Mouse (Mus musculus) 3134 (cell line): ENCODE measurements at regions not wholly inside any gene's neighbourhood (a gene's known extent, or its start where the extent isn't known, plus 50 kb on each side); places are given as distances from the start of the nearest gene placed in this dataset.

Source experiments
- DNase-seq: peaks from one replicate; pipeline ENCODE4 v3.0.0-alpha.2; 2011; ENCODE audit warnings: low spot score; ENCODE audit not compliant: insufficient read length; ENCODE audit errors: extremely low read depth

- no peak for DNase-seq
Measured at GRCm38 (mm10) chr5:64602356-64602936, 200.7 kb upstream of the Klf3 start.

GRCm38 (mm10) chr5:64602996-64603755 lies 200.0 kb upstream of the Klf3 start:
- no peak for DNase-seq

DNA sequence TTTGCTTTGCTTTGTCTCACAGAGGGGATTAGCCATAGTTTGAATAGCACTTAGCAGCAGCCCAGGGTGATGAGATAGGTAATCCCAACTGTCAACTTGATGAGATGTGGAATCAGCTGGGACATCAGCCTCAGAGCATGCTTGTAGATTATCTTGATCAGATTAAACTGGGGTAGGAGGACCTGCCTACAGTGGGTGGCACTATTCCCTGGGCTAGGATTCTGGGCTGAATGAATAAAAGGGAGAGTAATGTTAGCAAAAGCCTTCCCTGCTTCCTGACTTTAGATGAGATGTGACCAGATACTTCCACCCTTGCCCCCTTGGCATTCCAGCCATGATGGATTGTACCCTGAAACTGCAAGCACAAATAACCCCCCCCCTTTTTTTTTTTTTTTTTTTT lies 198.0 kb upstream of the Klf3 start:
- no peak for DNase-seq

GRCm38 (mm10) chr5:64605991-64606390 lies 197.2 kb upstream of the Klf3 start:
- no peak for DNase-seq

DNA sequence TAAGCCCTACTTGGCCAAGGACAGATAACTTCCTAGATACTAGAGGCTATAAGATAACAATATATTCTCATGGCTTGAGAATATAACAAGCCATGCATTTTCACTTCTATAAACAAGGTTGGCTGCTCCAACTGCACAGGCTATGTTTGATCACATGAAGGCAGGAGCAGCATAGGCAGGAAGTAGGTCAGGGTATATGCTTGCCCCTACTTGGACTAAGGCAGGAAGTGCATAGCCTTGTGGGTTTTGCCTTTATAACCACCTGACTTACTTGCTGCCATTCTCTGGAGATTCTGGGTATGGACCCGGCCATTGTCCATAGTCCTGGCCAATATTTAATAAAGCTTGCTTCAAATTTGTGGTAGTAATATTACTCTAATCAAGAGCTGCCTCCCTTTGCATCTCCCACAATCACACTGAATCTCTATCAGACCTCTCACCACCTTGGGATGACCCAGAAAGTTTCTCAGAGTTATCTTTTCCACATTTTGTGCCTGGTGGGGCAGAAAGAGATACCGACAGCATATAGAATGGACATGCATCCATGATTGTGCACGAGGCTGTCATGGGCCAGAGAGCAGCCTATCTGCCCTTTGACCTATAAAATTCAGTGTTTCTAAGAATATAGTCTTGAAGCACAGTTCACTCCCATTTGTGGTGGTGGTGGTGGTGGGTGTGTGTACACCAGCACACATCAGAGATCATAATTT lies 193.7 kb upstream of the Klf3 start:
- DNase-seq, result no peak

GRCm38 (mm10) chr5:64610146-64610545 lies 193.0 kb upstream of the Klf3 start:
- DNase-seq, result no peak

GRCm38 (mm10) chr5:64610562-64611405 lies 192.4 kb upstream of the Klf3 start:
- DNase-seq, result peak; percentile 69

DNA sequence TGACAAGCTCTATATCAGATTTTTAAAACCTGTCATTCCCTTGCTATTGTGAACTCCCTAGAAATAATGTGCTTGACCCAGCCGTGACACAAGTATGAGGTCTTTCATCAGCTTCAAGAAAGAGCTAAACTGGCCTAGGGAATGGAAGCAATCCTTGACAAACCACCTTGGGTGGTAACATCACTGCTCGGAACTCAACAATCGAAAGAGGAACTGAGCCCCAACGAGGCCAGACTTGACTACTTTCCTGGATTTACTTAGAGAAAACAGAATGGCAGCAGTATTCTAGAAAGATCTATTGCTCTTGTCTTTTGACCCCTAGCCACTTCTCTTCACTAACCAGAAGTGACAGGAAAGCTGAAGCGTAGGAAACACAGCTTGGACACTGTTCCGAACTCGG lies 191.2 kb upstream of the Klf3 start:
- DNase-seq, result no peak

DNA sequence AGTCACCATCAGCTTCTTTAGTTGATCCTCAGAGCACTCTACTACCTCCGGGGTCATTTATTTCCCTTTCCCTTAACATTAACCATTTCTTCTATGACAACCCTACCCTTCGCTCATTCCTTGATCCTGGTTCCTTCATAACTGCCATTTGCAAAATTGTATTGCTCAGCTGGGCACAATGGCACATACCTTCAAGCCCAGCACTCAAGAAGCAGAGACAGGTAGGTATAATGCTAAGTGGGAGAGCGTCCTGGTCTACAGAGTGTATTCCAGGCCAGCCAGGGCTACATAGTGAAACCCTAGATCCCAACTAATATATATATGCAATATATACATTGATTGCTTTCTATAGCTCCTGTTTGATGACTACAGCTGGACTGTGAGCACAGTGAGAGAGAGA lies 189.5 kb upstream of the Klf3 start:
- no peak for DNase-seq

DNA sequence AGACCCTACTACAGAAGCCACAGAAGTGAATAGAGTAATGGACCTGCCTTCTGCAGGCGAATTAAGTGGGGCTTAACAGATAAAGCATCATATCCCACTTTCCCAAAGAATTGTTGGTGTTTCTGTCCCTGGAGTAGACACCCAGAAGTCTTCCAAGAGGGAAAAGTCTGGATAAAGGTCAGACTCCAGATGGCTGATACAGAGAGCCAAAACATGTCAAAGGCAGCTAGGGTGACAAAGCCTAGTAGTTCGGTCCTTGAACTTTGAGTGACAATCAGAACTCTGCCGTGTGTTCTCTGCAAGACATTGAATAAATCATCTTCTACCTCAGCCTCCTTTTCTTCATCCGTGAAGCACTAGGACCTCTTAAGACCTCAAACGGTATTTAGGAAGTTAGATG lies 185.1 kb upstream of the Klf3 start:
- DNase-seq, result no peak

GRCm38 (mm10) chr5:64619752-64620151 lies 183.4 kb upstream of the Klf3 start:
- no peak for DNase-seq

GRCm38 (mm10) chr5:64620726-64621125 lies 182.5 kb upstream of the Klf3 start:
- DNase-seq, result no peak

- DNase-seq, result no peak
Measured at GRCm38 (mm10) chr5:64621386-64621785, 181.8 kb upstream of the Klf3 start.

DNA sequence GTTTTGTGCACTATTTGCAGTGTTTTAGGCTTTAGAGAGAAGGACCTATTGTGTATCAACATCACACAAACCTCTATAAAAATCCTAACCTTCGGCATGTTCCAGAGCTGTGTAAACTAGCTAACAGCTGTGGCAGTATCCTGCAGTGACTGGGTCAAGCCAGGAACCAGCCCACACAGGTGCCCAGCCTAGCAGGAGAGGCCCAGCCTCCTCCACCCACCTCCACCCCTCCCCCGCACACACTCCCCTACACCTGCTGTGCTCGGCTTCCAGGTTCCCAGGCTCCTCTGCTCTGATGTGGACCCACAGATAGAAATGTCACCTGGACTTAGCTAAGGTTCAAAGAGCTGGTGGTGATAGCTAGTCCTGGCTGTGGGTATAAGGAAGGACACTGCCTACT lies 179.5 kb upstream of the Klf3 start:
- DNase-seq, result no peak

- no peak for DNase-seq
Measured at GRCm38 (mm10) chr5:64624205-64624604, 179.0 kb upstream of the Klf3 start.

GRCm38 (mm10) chr5:64625421-64625820 lies 177.8 kb upstream of the Klf3 start:
- DNase-seq, result no peak

GRCm38 (mm10) chr5:64625841-64626298 lies 177.3 kb upstream of the Klf3 start:
- DNase-seq, result no peak

- no peak for DNase-seq
Measured at GRCm38 (mm10) chr5:64626351-64626750, 176.8 kb upstream of the Klf3 start.

- no peak for DNase-seq
Measured at GRCm38 (mm10) chr5:64630582-64630981, 172.6 kb upstream of the Klf3 start.

GRCm38 (mm10) chr5:64632171-64632570 lies 171.0 kb upstream of the Klf3 start:
- DNase-seq, result no peak

DNA sequence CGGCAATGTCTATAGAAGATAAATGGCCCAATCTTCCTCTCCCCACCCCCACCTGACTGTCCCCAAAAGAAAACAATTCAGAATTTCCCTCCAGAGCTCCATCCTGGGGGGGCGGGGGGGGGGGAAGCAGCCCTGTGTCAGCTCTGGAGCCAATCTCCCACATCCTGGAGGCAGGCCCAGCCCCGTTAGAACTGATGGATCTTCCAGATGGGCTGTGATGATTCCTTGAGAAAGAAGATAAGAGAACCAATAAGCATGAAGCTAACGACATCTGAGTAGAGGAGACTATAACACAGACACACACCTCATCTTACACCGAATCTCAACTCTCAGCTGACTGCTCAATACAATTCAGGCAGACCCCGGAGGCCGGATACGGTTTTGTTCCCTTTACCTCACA lies 169.2 kb upstream of the Klf3 start:
- DNase-seq, result no peak
